Mouse (Mus musculus) myocyte (in vitro differentiated cells): ENCODE data around the gene Slc16a10. TPM values are rescaled to one million over a fixed set of nuclear protein-coding genes. Genes with fewer than 3 reads are reported as not detected.

Experiments used
- H3K27me3 ChIP-seq: one replicate; pipeline ENCODE4 v1.6.1; 2011; ENCODE audit not compliant: control insufficient read depth, insufficient read depth, insufficient read length
- H3K36me3 ChIP-seq: one replicate; pipeline ENCODE4 v1.6.1; 2011; ENCODE audit not compliant: control insufficient read depth, insufficient read depth
- H3K4me2 ChIP-seq: one replicate; pipeline ENCODE4 v1.6.1; 2011; ENCODE audit warnings: low read depth, control low read depth
- H3K4me3 ChIP-seq: one replicate; pipeline ENCODE4 v1.5.1; 2011; ENCODE audit warnings: mild to moderate bottlenecking, control low read depth, moderate library complexity
- H3K79me2 ChIP-seq: one replicate; pipeline ENCODE4 v1.6.1; 2011; ENCODE audit not compliant: control insufficient read depth, insufficient read depth
- H3ac ChIP-seq: one replicate; pipeline ENCODE4 v1.6.1; 2011; ENCODE audit not compliant: control insufficient read depth, insufficient read length
- CEBPB ChIP-seq: IDR thresholded peaks from 2 replicates; pipeline ENCODE4 v1.6.1; 2011; ENCODE audit warnings: mild to moderate bottlenecking, moderate library complexity; ENCODE audit not compliant: poor library complexity, insufficient read depth, severe bottlenecking
- E2F4 ChIP-seq: IDR thresholded peaks from one replicate; pipeline ENCODE4 v1.6.1; 2011; ENCODE audit warnings: mild to moderate bottlenecking, control low read depth, moderate library complexity; ENCODE audit not compliant: insufficient read depth
- MAX ChIP-seq: IDR thresholded peaks from one replicate; pipeline ENCODE4 v1.6.1; 2011; ENCODE audit warnings: low read depth, mild to moderate bottlenecking, control low read depth
- MYOD1 ChIP-seq, 3 experiments: IDR thresholded peaks; one replicate each; pipeline ENCODE4 v1.6.1; 2011; ENCODE audit warnings: control low read depth in 2 of 3, low read depth in 2 of 3, mild to moderate bottlenecking in 2 of 3, moderate library complexity in 1 of 3; ENCODE audit not compliant: insufficient read length in 2 of 3, control insufficient read depth in 1 of 3
- MYOG ChIP-seq, 3 experiments: IDR thresholded peaks; one replicate each; pipeline ENCODE4 v1.6.1; 2011; ENCODE audit warnings: control low read depth in 2 of 3, low read depth in 2 of 3, mild to moderate bottlenecking in 2 of 3; ENCODE audit not compliant: insufficient read length in 2 of 3, control insufficient read depth in 1 of 3, insufficient read depth in 1 of 3
- POLR2A ChIP-seq: IDR thresholded peaks from one replicate; pipeline ENCODE4 v1.6.1; 2011; ENCODE audit warnings: low read depth, mild to moderate bottlenecking, control low read depth, moderate library complexity; ENCODE audit not compliant: insufficient read length
- POLR2AphosphoS2 ChIP-seq: IDR thresholded peaks from one replicate; pipeline ENCODE4 v1.6.1; 2011; ENCODE audit warnings: low read depth, control low read depth; ENCODE audit not compliant: insufficient read length
- REST ChIP-seq: IDR thresholded peaks from one replicate; pipeline ENCODE4 v1.6.1; 2011; ENCODE audit warnings: mild to moderate bottlenecking, control low read depth, moderate library complexity; ENCODE audit not compliant: insufficient read depth, insufficient read length
- SRF ChIP-seq: IDR thresholded peaks from one replicate; pipeline ENCODE4 v1.6.1; 2011; ENCODE audit warnings: low read depth; ENCODE audit not compliant: control insufficient read depth, insufficient read length
- TCF12 ChIP-seq: IDR thresholded peaks from one replicate; pipeline ENCODE4 v1.6.1; 2011; ENCODE audit warnings: mild to moderate bottlenecking, control low read depth; ENCODE audit not compliant: poor library complexity, insufficient read depth, severe bottlenecking
- TCF3 ChIP-seq: IDR thresholded peaks from one replicate; pipeline ENCODE4 v1.6.1; 2011; ENCODE audit warnings: low read depth, control low read depth; ENCODE audit not compliant: insufficient read length
- USF1 ChIP-seq: IDR thresholded peaks from one replicate; pipeline ENCODE4 v1.6.1; 2011; ENCODE audit warnings: low read depth, mild to moderate bottlenecking, control low read depth, moderate library complexity
- polyA plus RNA-seq: library from polyadenylated mRNA; unstranded; fragments of >200 nt; fragmentation: generic; extraction: Trizol; gene quantifications from one replicate; pipeline ENCODE4 v1.2.1, GENCODE M21; 2012; ENCODE audit warnings: missing spikeins

Slc16a10 gene
- polyA plus RNA-seq, 1 experiment: 3.5 TPM

- Histone ChIP-seq H3K4me3 (no peak overlapping the region), H3ac (no peak overlapping the region), H3K79me2 (no peaks in the 10 kb centered on the region), H3K27me3 (no peaks in the 10 kb centered on the region), H3K36me3 (no peaks in the 10 kb centered on the region), H3K4me2 (no peak overlapping the region)
- TF ChIP-seq REST (no peak), MAX (no peak), SRF (no peak), MYOD1 (IDR thresholded peaks at IDR 0.05; ENCODE audit: control insufficient read depth in 1 of 3, insufficient read length in 2 of 3, low read depth in 2 of 3) (no peak), MYOG (IDR thresholded peaks at IDR 0.05; ENCODE audit: control insufficient read depth in 1 of 3, insufficient read depth in 1 of 3, insufficient read length in 2 of 3, low read depth in 2 of 3) (no peak), TCF12 (no peak), POLR2AphosphoS2 (no peak), CEBPB (no peak), E2F4 (no peak), TCF3 (no peak), USF1 (no peak)
Observed at GRCm38 (mm10) chr10:40053896-40054295, 88.2 kb downstream of the Slc16a10 start.

- Histone ChIP-seq H3K36me3 (no peaks in the 10 kb centered on the region), H3K27me3 (no peaks in the 10 kb centered on the region), H3K4me2 (no peak overlapping the region), H3K4me3 (no peak overlapping the region), H3ac (no peak overlapping the region), H3K79me2 (no peaks in the 10 kb centered on the region)
- TF ChIP-seq POLR2AphosphoS2 (no peak), TCF3 (no peak), REST (no peak), CEBPB (no peak), MAX (no peak), MYOG (IDR thresholded peaks at IDR 0.05; ENCODE audit: control insufficient read depth in 1 of 3, insufficient read depth in 1 of 3, insufficient read length in 2 of 3, low read depth in 2 of 3) (no peak), SRF (no peak), E2F4 (no peak), TCF12 (no peak), MYOD1 (IDR thresholded peaks at IDR 0.05; ENCODE audit: control insufficient read depth in 1 of 3, insufficient read length in 2 of 3, low read depth in 2 of 3) (no peak), POLR2A (no peak), USF1 (no peak)
Observed at GRCm38 (mm10) chr10:40053257-40053895, 88.7 kb downstream of the Slc16a10 start.

GRCm38 (mm10) chr10:40051997-40052396 lies 90.1 kb downstream of the Slc16a10 start:
- Histone ChIP-seq H3K4me3 (no peak overlapping the region), H3ac (no peak overlapping the region), H3K4me2 (no peak overlapping the region), H3K36me3 (no peaks in the 10 kb centered on the region), H3K27me3 (no peaks in the 10 kb centered on the region), H3K79me2 (no peaks in the 10 kb centered on the region)
- TF ChIP-seq MYOG (IDR thresholded peaks at IDR 0.05; ENCODE audit: control insufficient read depth in 1 of 3, insufficient read depth in 1 of 3, insufficient read length in 2 of 3, low read depth in 2 of 3) (no peak), POLR2A (no peak), E2F4 (no peak), TCF12 (no peak), POLR2AphosphoS2 (no peak), CEBPB (no peak), MAX (no peak), TCF3 (no peak), MYOD1 (IDR thresholded peaks at IDR 0.05; ENCODE audit: control insufficient read depth in 1 of 3, insufficient read length in 2 of 3, low read depth in 2 of 3) (no peak), REST (no peak), USF1 (no peak), SRF (no peak)

GRCm38 (mm10) chr10:40050763-40051162 lies 91.3 kb downstream of the Slc16a10 start:
- Histone ChIP-seq H3K27me3 (no peaks in the 10 kb centered on the region), H3K36me3 (no peaks in the 10 kb centered on the region), H3K4me3 (no peak overlapping the region), H3ac (no peak overlapping the region), H3K79me2 (no peaks in the 10 kb centered on the region), H3K4me2 (no peak overlapping the region)
- TF ChIP-seq TCF12 (no peak), SRF (no peak), CEBPB (no peak), POLR2A (no peak), TCF3 (no peak), USF1 (no peak), MYOG (IDR thresholded peaks at IDR 0.05; ENCODE audit: control insufficient read depth in 1 of 3, insufficient read depth in 1 of 3, insufficient read length in 2 of 3, low read depth in 2 of 3) (no peak), MAX (no peak), E2F4 (no peak)

GRCm38 (mm10) chr10:40041339-40041738 lies 100.7 kb downstream of the Slc16a10 start:
- Histone ChIP-seq H3K4me3 (no peak overlapping the region), H3K27me3 (no peaks in the 10 kb centered on the region), H3K79me2 (no peaks in the 10 kb centered on the region), H3K4me2 (no peak overlapping the region), H3ac (no peak overlapping the region), H3K36me3 (no peaks in the 10 kb centered on the region)
- no peak for TF ChIP-seq SRF
